Mouse (Mus musculus): ENCODE results near the gene Tex33.

GRCm38 (mm10) chr15:78402423-78402822 lies 6.7 kb upstream of the Tex33 start:
- TF ChIP-seq CTCF (IDR thresholded peaks at IDR 0.05; ENCODE audit: control insufficient read depth, insufficient read depth, low read length), result no peak
- TF ChIP-seq POLR2A (IDR thresholded peaks at IDR 0.05; ENCODE audit: borderline replicate concordance, control insufficient read depth, low read depth, low read length), result no peak

All from bone marrow, adult 2 months (tissue).